8 mouse cellular contexts compared by ENCODE assay signal in genomic region chr2:153492179-153492517, GRCm38 (mm10). TPM values are rescaled to one million over a fixed set of nuclear protein-coding genes. Genes with fewer than 3 reads are reported as not detected.
DNase-seq lines count a peak whose midpoint lies in the region; ATAC-seq and TF ChIP-seq lines count a peak whose summit lies in the region.

No protein-coding gene starts in this region.

- peak overlapping the region; percentile 69 for H3K27ac ChIP-seq in kidney, postnatal 0 days
- H3K27ac ChIP-seq in forebrain, embryonic 16.5 days (ENCODE audit: low read length), result peak overlapping the region; percentile 96
- H3K27ac ChIP-seq in liver, embryonic 15.5 days (replicated peaks), result peak overlapping the region; percentile 97
- H3K27ac ChIP-seq in stomach, embryonic 15.5 days, result peak overlapping the region; percentile 57; the same call in 1 of the 2 replicates

- no peaks in the 10 kb centered on the region for H3K36me3 ChIP-seq in kidney, postnatal 0 days (ENCODE audit: insufficient read depth, low read length)
- no peaks in the 10 kb centered on the region for H3K36me3 ChIP-seq in forebrain, embryonic 16.5 days (ENCODE audit: control insufficient read depth, insufficient read depth)
- H3K36me3 ChIP-seq in liver, embryonic 15.5 days (replicated peaks), result no peaks in the 10 kb centered on the region
- no peaks in the 10 kb centered on the region for H3K36me3 ChIP-seq in stomach, embryonic 15.5 days

- peak overlapping the region; percentile 58 for H3K4me3 ChIP-seq in kidney, postnatal 0 days (replicated peaks; ENCODE audit: low read depth, low read length)
- H3K4me3 ChIP-seq in forebrain, embryonic 16.5 days (replicated peaks; ENCODE audit: low read length), result peak overlapping the region; percentile 60
- peak overlapping the region; percentile 72 for H3K4me3 ChIP-seq in liver, embryonic 15.5 days (replicated peaks)
- peak overlapping the region; percentile 61 for H3K4me3 ChIP-seq in stomach, embryonic 15.5 days (replicated peaks)

- no peak for DNase-seq in kidney, postnatal 0 days (ENCODE audit: low spot score)
- no peak for DNase-seq in kidney, postnatal 14 days
- DNase-seq in T-cell, adult 2 months (ENCODE audit: low spot score), result peak; percentile 9
- no peak for DNase-seq in gastrocnemius, postnatal 4 days (ENCODE audit: low spot score in 2 of 2)
- no peak for DNase-seq in right cerebral cortex, postnatal 4 days

- H3K9ac ChIP-seq in kidney, postnatal 0 days (ENCODE audit: low read depth, low read length), result peak overlapping the region; percentile 69
- H3K9ac ChIP-seq in forebrain, embryonic 16.5 days (replicated peaks; ENCODE audit: low read depth, low read length), result peak overlapping the region; percentile 87
- peak overlapping the region; percentile 90 for H3K9ac ChIP-seq in liver, embryonic 15.5 days
- peak overlapping the region; percentile 47; the same call in 1 of the 2 replicates for H3K9ac ChIP-seq in stomach, embryonic 15.5 days

- peak overlapping the region; percentile 99 for H3K4me2 ChIP-seq in kidney, postnatal 0 days (ENCODE audit: low read length)
- H3K4me2 ChIP-seq in forebrain, embryonic 16.5 days (ENCODE audit: low read length), result peak overlapping the region; percentile 92
- peak overlapping the region; percentile 97 for H3K4me2 ChIP-seq in liver, embryonic 15.5 days
- peak overlapping the region; percentile 95 for H3K4me2 ChIP-seq in stomach, embryonic 15.5 days

- H3K4me1 ChIP-seq in kidney, postnatal 0 days (replicated peaks; ENCODE audit: insufficient read depth, low read length), result peaks cover 17% of the 10 kb centered on the region
- peaks cover 59% of the 10 kb centered on the region for H3K4me1 ChIP-seq in forebrain, embryonic 16.5 days (replicated peaks; ENCODE audit: control insufficient read depth, insufficient read depth, low read length)
- peaks cover 87% of the 10 kb centered on the region for H3K4me1 ChIP-seq in liver, embryonic 15.5 days (replicated peaks)
- peaks cover 41% of the 10 kb centered on the region for H3K4me1 ChIP-seq in stomach, embryonic 15.5 days

- 0 out of 2 replicates have a peak, but pooled peaks have one; percentile 5 for ATAC-seq in kidney, postnatal 0 days (replicated peaks; ENCODE audit: low FRiP score, low read depth)
- peak; percentile 34 for ATAC-seq in forebrain, embryonic 16.5 days
- no peak for ATAC-seq in liver, embryonic 15.5 days (ENCODE audit: insufficient read depth)
- peak; percentile 11 for ATAC-seq in stomach, embryonic 15.5 days (ENCODE audit: insufficient read depth, low FRiP score, low read depth)

- TF ChIP-seq CTCF in kidney, postnatal 0 days (IDR thresholded peaks at IDR 0.05; ENCODE audit: low read depth), result no peak

- WGBS in kidney, postnatal 0 days, result under 1% methylated on average over 24 of the region's 24 CpGs
- WGBS in forebrain, embryonic 16.5 days, result 0% methylated on average over 23 of the region's 24 CpGs
- WGBS in liver, embryonic 15.5 days (ENCODE audit: insufficient replicate concordance), result under 1% methylated on average over 24 of the region's 24 CpGs
- under 1% methylated on average over 24 of the region's 24 CpGs for WGBS in stomach, embryonic 15.5 days

- H3K27me3 ChIP-seq in kidney, postnatal 0 days (ENCODE audit: insufficient read depth, low read length), result no peaks in the 10 kb centered on the region
- H3K27me3 ChIP-seq in forebrain, embryonic 16.5 days (replicated peaks; ENCODE audit: control insufficient read depth, insufficient read depth, low read length), result no peaks in the 10 kb centered on the region
- no peaks in the 10 kb centered on the region for H3K27me3 ChIP-seq in liver, embryonic 15.5 days
- H3K27me3 ChIP-seq in stomach, embryonic 15.5 days (replicated peaks), result no peaks in the 10 kb centered on the region

- no peaks in the 10 kb centered on the region for H3K9me3 ChIP-seq in kidney, postnatal 0 days (replicated peaks; ENCODE audit: low read length)
- H3K9me3 ChIP-seq in forebrain, embryonic 16.5 days (ENCODE audit: control insufficient read depth, low read length), result no peaks in the 10 kb centered on the region
- H3K9me3 ChIP-seq in liver, embryonic 15.5 days (replicated peaks), result no peaks in the 10 kb centered on the region
- H3K9me3 ChIP-seq in stomach, embryonic 15.5 days, result no peaks in the 10 kb centered on the region

RNA-seq across cellular contexts. Expression of gene 4930404H24Rik, which starts 0.4 kb away (rescaled TPM):
- not detected in 2 replicates for polyA plus RNA-seq in kidney, postnatal 0 days (2015; fragmentation: Nextera tagmentation; extraction: Ambion mirVana)
- polyA plus RNA-seq in forebrain, embryonic 16.5 days (2015; fragmentation: Nextera tagmentation; extraction: Ambion mirVana), result not detected in 2 replicates
- polyA plus RNA-seq in liver, embryonic 15.5 days (2015; fragmentation: Nextera tagmentation; extraction: Ambion mirVana), result not detected in 2 replicates
- not detected in 2 replicates for polyA plus RNA-seq in stomach, embryonic 15.5 days (2015; fragmentation: Nextera tagmentation; extraction: Ambion mirVana)
- total RNA-seq in gastrocnemius, postnatal 4 days (2021), result not detected

RNA-seq across cellular contexts. Expression of gene Nol4l, which starts 37.6 kb away (rescaled TPM):
- polyA plus RNA-seq in kidney, postnatal 0 days (2015; fragmentation: Nextera tagmentation; extraction: Ambion mirVana), result 9.0 and 9.6 TPM in 2 replicates
- polyA plus RNA-seq in forebrain, embryonic 16.5 days (2015; fragmentation: Nextera tagmentation; extraction: Ambion mirVana), result 47.8 and 50.4 TPM in 2 replicates
- polyA plus RNA-seq in liver, embryonic 15.5 days (2015; fragmentation: Nextera tagmentation; extraction: Ambion mirVana), result 4.7 and 4.9 TPM in 2 replicates
- polyA plus RNA-seq in stomach, embryonic 15.5 days (2015; fragmentation: Nextera tagmentation; extraction: Ambion mirVana), result 14.3 and 16.4 TPM in 2 replicates
- total RNA-seq in gastrocnemius, postnatal 4 days (2021), result 1 to 10 TPM; 7.5 to 9.1 TPM
